Mouse (Mus musculus) heart, embryonic 14.5 days (tissue): Measurements from ENCODE around the gene Atp1b2. TPM values are rescaled to one million over a fixed set of nuclear protein-coding genes. Genes with fewer than 3 reads are reported as not detected.
A peak's percentile ranks its signal among the peaks of the same experiment; 100 is the strongest.

Experiments used
- ATAC-seq: fragments of 200-750 bp; cut with Nextera tagmentation; 2 replicates; pipeline ENCODE4 v1.8.0; 2017; ENCODE audit warnings: low read depth, moderate TSS enrichment; ENCODE audit not compliant: insufficient number of reproducible peaks, insufficient read depth, low FRiP score
- H3K27ac ChIP-seq, 2 experiments: fragments of 200-500 bp in 1 of 2; fragments of 300-500 bp in 1 of 2; sonication (generic) in 1 of 2; replicated peaks in 1 of 2; 2 replicates each; pipeline ENCODE4 v1.5.1; 2012 to 2014; ENCODE audit warnings: low read depth in 2 of 2, low read length in 2 of 2, control low read depth in 1 of 2, mild to moderate bottlenecking in 1 of 2, mixed read lengths in 1 of 2; ENCODE audit not compliant: control insufficient read depth in 1 of 2, insufficient read depth in 1 of 2
- H3K27me3 ChIP-seq: fragments of 300-500 bp; sonication (generic); 2 replicates; pipeline ENCODE4 v1.6.1; 2014; ENCODE audit warnings: mild to moderate bottlenecking, low read length, control low read depth; ENCODE audit not compliant: control insufficient read depth, insufficient read depth
- H3K36me3 ChIP-seq: fragments of 300-500 bp; sonication (generic); 2 replicates; pipeline ENCODE4 v1.6.1; 2014; ENCODE audit warnings: mild to moderate bottlenecking, control low read depth, low read length, mixed read lengths; ENCODE audit not compliant: control insufficient read depth, insufficient read depth
- H3K4me1 ChIP-seq, 2 experiments: fragments of 200-500 bp in 1 of 2; fragments of 300-500 bp in 1 of 2; sonication (generic) in 1 of 2; 2 replicates each; pipeline ENCODE4 v1.6.1; 2012 to 2014; ENCODE audit warnings: low read length in 2 of 2, control low read depth in 1 of 2, mixed read lengths in 1 of 2; ENCODE audit not compliant: control insufficient read depth in 2 of 2, insufficient read depth in 2 of 2
- H3K4me2 ChIP-seq: fragments of 300-500 bp; sonication (generic); 2 replicates; pipeline ENCODE4 v1.6.1; 2014; ENCODE audit warnings: mild to moderate bottlenecking, low read length
- H3K4me3 ChIP-seq, 2 experiments: fragments of 200-500 bp in 1 of 2; fragments of 300-500 bp in 1 of 2; sonication (generic) in 1 of 2; 2 replicates each; pipeline ENCODE4 v1.5.1; 2012 to 2014; ENCODE audit warnings: low read length in 2 of 2, mild to moderate bottlenecking in 2 of 2, control low read depth in 1 of 2, low read depth in 1 of 2, moderate library complexity in 1 of 2; ENCODE audit not compliant: control insufficient read depth in 1 of 2, insufficient read depth in 1 of 2
- H3K9ac ChIP-seq: fragments of 300-500 bp; sonication (generic); 2 replicates; pipeline ENCODE4 v1.6.1; 2014; ENCODE audit warnings: mild to moderate bottlenecking, low read length
- H3K9me3 ChIP-seq: fragments of 300-500 bp; sonication (generic); 2 replicates; pipeline ENCODE4 v1.6.1; 2016; ENCODE audit warnings: low read length, control low read depth; ENCODE audit not compliant: control insufficient read depth
- WGBS: fragments of 180-500 bp; shearing (Covaris S2); extraction: QIAGEN DNeasy Blood & Tissue Kit; methylation state at CpG from one replicate; pipeline ENCODE4 v1.1.7; 2014; 5-methylcytosine and 5-hydroxymethylcytosine counted together
- polyA plus RNA-seq: library from polyadenylated mRNA; unstranded; fragments of >200 nt; fragmentation: Nextera tagmentation; extraction: Ambion mirVana; gene quantifications from 2 replicates; pipeline ENCODE4 v1.2.1, GENCODE M21; 2014

Atp1b2 gene
- polyA plus RNA-seq: 31.5 and 33.8 TPM in 2 replicates

DNA sequence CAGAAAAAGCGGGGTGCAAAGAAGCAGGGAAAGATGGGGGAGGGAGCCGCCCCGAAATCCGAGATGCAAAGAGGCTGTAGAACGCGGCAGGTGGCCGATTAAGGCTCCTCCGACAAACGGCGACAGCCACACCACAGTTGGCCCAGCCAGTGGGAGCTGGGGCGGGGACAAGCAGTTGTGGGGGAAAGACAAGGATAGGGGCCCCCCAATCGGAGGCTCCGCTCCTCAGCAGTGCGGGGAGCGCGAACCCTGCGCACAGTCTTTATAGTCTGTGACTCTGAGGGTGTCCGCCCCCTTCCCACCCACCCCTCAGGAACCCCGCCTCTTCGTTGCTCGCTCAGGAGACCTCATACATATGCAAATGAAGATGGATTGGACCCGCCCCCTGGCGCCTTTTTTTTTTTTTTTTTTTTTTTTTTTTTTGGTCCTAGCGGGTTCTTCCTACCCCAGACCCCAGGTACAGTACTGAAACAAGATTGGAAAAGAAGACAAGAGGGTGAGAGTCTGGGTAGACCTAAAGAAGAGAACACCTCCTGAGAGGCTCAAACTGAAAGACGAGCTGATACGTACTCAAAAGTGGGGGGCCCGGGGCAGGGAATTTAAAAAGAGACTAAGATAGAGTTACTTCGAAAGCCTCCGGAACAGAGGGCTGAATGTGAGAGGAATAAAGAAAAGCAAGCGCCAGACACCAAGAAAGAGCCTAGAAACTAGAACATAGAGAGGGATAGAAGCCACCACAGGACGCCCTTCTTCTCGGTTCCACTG lies at the start of gene Atp1b2:
Atp1b2 (minus strand) TSS at position 217 of the 765 bp plus-strand sequence.
- Histone ChIP-seq H3K9ac (peak within 1 kb of the TSS; percentile 83), H3K4me1 (peaks cover 25 to 34% of the 10 kb centered on the region in 2 experiments), H3K4me3 (peak within 1 kb of the TSS; percentile 58 to 59), H3K4me2 (peak within 1 kb of the TSS; percentile 88), H3K27ac (peak within 1 kb of the TSS; percentile 42 to 76), H3K36me3 (0 out of 2 replicates have a peak, but pooled peaks cover 4% of the 10 kb centered on the region), H3K27me3 (no peaks in the 10 kb centered on the region), H3K9me3 (no peaks in the 10 kb centered on the region)
- peak; percentile 84 for ATAC-seq
- WGBS: 3% methylated on average over 31 of the region's 32 CpGs

DNA sequence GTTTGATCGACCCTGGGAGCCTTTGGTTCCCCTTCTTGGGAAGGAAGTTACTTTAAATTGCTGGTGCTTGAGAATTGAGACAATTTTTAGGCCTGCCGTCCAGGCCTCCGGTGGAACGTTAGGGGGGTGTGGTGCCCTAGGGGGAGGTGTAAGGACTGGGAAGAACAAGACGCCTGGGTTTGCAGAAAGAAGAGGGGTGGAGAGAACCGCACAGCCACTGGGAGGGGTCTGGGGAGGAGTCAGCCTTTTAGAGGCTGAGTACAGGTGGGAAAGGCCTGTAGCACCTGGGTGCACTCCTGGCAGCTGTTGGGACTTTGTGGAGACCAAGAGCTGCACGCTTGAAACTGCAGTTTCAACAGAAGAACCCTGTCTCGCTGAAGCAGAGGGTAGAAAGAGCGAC lies 49.0 kb upstream of the Atp1b2 start:
- Histone ChIP-seq H3K9ac (no peak overlapping the region), H3K4me2 (no peak overlapping the region)
- 43% methylated on average over 9 of the region's 9 CpGs for WGBS

DNA sequence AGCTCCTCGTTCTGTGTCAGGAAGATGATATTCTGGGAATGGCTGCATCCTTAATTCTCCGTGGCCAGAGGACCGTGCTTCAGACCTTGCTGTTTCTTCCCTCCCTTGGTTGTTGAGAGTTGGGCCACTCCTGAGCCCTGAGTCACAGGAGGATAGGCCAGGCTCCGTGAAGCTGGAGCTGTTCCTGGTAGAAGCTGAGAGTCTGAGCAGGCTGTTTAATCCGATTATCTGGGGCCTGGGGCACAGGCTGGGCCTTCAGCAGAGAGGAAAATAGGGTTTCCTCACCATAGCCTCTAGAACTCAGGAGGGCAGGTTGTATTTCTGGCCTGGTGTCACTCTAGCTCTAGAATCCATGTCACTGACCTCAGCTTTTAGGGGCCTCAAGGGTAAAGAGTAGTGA lies 47.7 kb upstream of the Atp1b2 start:
- Histone ChIP-seq H3K9ac (no peak overlapping the region), H3K4me1 (peaks cover 2 to 8% of the 10 kb centered on the region in 2 experiments; a peak in 3 of 4 replicates), H3K36me3 (peaks cover 89% of the 10 kb centered on the region), H3K27me3 (no peaks in the 10 kb centered on the region), H3K9me3 (no peaks in the 10 kb centered on the region), H3K4me2 (no peak overlapping the region), H3K27ac (no peak overlapping the region), H3K4me3 (no peak overlapping the region)
- no peak for ATAC-seq
- 54% methylated on average over 5 of the region's 5 CpGs for WGBS

More for the DNA sequence above, 49.0 kb upstream of the Atp1b2 start:
- H3K4me3 ChIP-seq: no peak overlapping the region
- ATAC-seq: no peak
- H3K27ac ChIP-seq: peak overlapping the region in 1 of 2 experiments; percentile 16; a peak in 1 of 4 replicates
- peaks cover 2 to 8% of the 10 kb centered on the region in 2 experiments; a peak in 3 of 4 replicates for H3K4me1 ChIP-seq
- no peaks in the 10 kb centered on the region for H3K9me3 ChIP-seq
- H3K36me3 ChIP-seq: peaks cover 84% of the 10 kb centered on the region
- H3K27me3 ChIP-seq: no peaks in the 10 kb centered on the region

DNA sequence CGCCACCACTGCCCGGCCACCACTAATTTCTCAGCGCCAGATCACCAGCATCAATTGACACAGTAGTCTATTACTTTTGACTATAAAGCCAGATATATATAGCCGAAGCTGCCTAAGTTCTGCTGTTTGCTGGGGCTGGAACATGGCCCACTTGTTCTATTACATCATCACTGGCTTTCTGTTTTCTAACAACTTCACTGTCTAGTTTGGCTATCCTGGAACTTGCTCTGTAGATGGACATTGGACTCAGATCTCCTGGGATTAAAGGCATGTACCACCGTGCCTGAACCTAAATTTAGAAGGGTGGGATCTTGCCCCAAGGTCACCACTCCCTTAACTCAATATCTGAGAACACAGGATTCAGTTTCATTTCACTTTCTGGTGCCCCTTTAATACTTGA lies 40.1 kb upstream of the Atp1b2 start:
- Histone ChIP-seq H3K27ac (no peak overlapping the region), H3K9ac (no peak overlapping the region), H3K9me3 (no peaks in the 10 kb centered on the region), H3K4me2 (no peak overlapping the region), H3K4me3 (no peak overlapping the region), H3K36me3 (peaks cover 98% of the 10 kb centered on the region), H3K4me1 (no peaks in the 10 kb centered on the region), H3K27me3 (no peaks in the 10 kb centered on the region)
- WGBS: 79% methylated on average over 5 of the region's 5 CpGs
- no peak for ATAC-seq

DNA sequence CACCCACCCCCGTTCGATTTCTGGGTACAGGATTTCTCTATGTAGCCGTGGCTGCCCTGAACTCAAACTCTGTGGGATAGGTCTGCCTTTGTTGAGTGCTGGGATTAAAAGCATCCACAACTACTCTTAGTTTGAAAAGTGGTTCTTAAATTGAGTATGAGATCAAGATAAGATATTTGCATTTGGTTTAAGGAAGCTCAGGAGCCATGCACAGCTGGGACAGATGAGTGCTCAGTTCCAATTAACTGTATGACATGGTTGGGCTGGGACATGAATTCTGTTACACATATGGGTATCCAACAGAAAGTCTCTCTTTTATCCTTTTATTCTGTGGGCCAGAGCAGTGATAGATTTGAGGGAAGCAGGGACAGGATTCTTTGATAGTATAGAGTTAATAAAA lies 29.7 kb upstream of the Atp1b2 start:
- Histone ChIP-seq H3K27me3 (no peaks in the 10 kb centered on the region), H3K4me2 (peak overlapping the region; percentile 71; the same call in 1 of the 2 replicates), H3K36me3 (peaks cover 39% of the 10 kb centered on the region), H3K9me3 (no peaks in the 10 kb centered on the region), H3K4me3 (no peak overlapping the region), H3K27ac (no peak overlapping the region), H3K4me1 (peaks cover 2 to 25% of the 10 kb centered on the region in 2 experiments; a peak in 3 of 4 replicates), H3K9ac (peak overlapping the region; percentile 41; the same call in 1 of the 2 replicates)
- ATAC-seq: no peak
- 82% methylated on average over 3 of the region's 3 CpGs for WGBS

DNA sequence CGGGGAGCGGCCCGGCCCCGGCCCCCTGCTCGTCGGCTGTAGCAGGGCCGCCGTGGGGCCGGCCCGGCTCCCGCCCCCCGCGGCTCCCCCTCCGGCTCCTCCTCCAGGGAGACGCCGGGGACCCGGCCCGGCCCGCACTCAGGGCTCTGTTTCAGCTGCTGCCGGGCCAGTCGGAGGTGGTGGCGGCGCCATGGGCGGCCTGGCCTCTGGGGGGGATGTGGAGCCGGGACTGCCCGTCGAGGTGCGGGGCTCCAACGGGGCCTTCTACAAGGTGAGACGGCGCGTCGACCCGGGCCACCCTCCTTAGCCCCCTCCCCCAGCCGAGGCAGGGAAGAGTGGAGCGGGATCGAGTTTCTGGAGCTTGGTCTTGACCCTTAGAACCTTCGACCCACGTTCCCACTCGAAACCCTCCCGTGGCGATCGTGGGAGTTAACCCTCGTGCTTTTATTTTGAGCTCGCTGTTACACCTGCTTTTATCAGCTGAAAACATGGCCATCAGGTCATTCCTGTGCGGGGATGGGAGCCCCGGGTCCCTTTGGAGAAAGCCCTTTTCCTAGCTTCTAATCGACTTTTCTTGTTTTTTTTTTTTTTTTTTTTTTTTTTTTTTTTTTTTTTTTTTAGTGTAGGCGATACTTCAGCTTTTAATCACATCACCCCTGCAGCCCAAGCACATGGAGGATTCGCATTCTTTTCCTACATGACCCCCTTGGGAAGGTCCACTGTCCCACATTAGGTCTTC lies 27.6 kb upstream of the Atp1b2 start:
- peak overlapping the region; percentile 89 to 96 for H3K4me3 ChIP-seq
- H3K27me3 ChIP-seq: no peaks in the 10 kb centered on the region
- H3K27ac ChIP-seq: peak overlapping the region; percentile 74 to 97
- H3K9ac ChIP-seq: peak overlapping the region; percentile 98
- peaks cover 2 to 25% of the 10 kb centered on the region in 2 experiments; a peak in 3 of 4 replicates for H3K4me1 ChIP-seq
- H3K4me2 ChIP-seq: peak overlapping the region; percentile 71
- H3K36me3 ChIP-seq: peaks cover 21% of the 10 kb centered on the region
- peak; percentile 48 for ATAC-seq
- WGBS: 0% methylated on average over 34 of the region's 50 CpGs
- H3K9me3 ChIP-seq: no peaks in the 10 kb centered on the region

DNA sequence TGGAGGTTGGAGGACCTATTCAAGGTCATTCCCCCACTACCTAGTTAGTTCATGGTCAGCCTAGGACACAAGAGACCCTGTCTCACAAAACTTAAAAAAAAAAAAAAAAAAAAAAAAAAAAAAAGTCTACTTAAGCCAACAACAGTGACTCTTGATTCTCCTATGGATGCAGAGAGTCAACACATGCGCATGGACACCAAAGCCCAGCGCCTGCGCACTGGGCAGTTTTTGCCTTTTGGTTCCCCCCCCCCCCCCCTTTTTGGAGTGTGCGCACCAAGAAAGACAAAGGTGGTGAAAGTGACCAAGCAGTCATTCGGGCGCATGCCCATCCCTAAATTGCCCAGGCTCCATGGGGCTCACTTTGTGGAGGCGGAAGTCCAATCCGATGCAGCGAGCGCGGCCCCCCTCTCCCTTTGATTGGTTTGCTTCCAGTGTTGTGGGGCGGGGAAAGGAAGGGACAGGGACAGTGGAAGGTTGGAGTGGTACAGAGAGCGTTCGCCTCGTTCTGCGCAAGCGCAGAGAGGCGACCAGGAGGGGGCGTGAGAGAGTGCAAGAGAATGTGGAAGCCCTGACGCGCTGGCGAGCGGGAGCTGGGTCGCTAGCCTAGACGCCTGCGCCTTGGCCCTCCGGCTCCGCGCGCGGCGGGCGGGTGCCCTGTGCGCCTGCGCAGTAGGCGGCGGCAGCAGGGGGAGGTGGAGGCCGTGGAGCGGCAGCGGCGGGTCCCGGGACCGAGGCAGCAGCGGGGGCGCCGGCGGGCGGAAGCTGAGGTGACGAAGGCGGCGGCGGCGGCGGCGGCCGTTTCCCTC lies 26.7 kb upstream of the Atp1b2 start, which contains the start of gene Fxr2:
Fxr2 (plus strand) TSS at position 707 of the 806 bp plus-strand sequence.
- H3K36me3 ChIP-seq: peaks cover 19% of the 10 kb centered on the region
- H3K4me1 ChIP-seq: peaks cover 2 to 25% of the 10 kb centered on the region in 2 experiments; a peak in 3 of 4 replicates
- peak within 1 kb of the TSS; percentile 83 to 97 for H3K27ac ChIP-seq
- H3K9ac ChIP-seq: peak within 1 kb of the TSS; percentile 98
- no peaks in the 10 kb centered on the region for H3K27me3 ChIP-seq
- peak within 1 kb of the TSS; percentile 89 to 96 for H3K4me3 ChIP-seq
- no peaks in the 10 kb centered on the region for H3K9me3 ChIP-seq
- peak within 1 kb of the TSS; percentile 71 for H3K4me2 ChIP-seq
- ATAC-seq: peak; percentile 98
- 1% methylated on average over 25 of the region's 56 CpGs for WGBS
